Mouse (Mus musculus) T-cell, adult 2 months (primary cell): Measurements from ENCODE around the gene Ppp1r8.
"Not testable (repeated sequence)": the region's sequence is repeated elsewhere in the genome, so short reads cannot be mapped to it uniquely, and the experiment has no call there.

Experiments
- DNase-seq: peaks from one replicate; pipeline ENCODE4 v3.0.0; 2022; ENCODE audit warnings: low spot score

The Ppp1r8 gene

DNA sequence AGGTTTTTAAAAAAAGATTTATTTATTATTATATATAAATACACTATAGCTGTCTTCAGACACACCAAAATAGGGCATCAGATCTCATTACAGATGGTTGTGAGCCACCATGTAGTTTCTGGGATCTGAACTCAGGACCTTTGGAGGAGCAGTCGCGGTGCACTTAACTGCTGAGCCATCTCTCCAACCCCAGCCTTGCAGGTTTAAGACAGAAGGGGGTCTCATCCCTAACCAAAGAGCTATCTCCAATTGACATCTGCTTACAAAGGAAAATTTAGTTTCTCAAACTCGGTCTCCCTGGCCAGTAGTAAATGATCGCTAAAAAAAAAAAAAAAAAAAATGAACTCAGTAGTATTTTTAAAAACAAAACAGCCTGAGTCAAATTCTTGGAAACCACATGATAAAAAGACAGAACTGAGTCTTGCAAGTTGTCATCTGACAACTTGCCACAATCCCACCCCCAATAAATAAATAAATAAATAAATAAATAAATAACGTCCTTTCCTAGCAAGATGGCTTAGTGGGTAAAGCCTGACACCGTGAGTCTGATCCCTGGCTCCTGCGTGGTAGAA is 36.3 kb downstream of the Ppp1r8 start:
- no peak for DNase-seq

- DNase-seq, result no peak
These were observed 37.3 kb downstream of the Ppp1r8 start for GRCm38 (mm10) chr4:132805599-132806197.

GRCm38 (mm10) chr4:132805146-132805545 is 37.8 kb downstream of the Ppp1r8 start:
- no peak for DNase-seq

- DNase-seq, result no peak
These were observed 38.6 kb downstream of the Ppp1r8 start for GRCm38 (mm10) chr4:132804331-132804730.

- DNase-seq, result no peak
These were observed 39.1 kb downstream of the Ppp1r8 start for GRCm38 (mm10) chr4:132803876-132804275.

DNA sequence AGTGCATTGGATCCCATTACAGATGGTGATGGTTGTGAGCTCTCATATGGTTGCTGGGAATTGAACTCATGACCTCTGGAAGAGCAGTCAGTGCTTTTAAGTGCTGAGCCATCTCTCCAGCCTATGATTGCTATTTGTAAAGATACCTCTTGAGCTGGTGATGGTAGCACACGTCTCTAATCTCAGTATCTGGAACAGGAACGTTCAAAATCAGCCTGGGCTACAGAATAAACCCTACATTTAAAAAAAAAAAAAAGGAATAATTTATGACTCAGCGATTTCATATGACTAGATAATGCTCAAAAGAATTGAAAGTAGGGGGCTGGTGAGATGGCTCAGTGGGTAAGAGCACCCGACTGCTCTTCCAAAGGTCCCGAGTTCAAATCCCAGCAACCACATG is 39.8 kb downstream of the Ppp1r8 start:
- DNase-seq, result no peak

GRCm38 (mm10) chr4:132802171-132802637 is 40.8 kb downstream of the Ppp1r8 start:
- DNase-seq, result peak; percentile 26

GRCm38 (mm10) chr4:132801176-132802077 is 41.5 kb downstream of the Ppp1r8 start:
- no peak for DNase-seq

- no peak for DNase-seq
These were observed 43.1 kb downstream of the Ppp1r8 start for GRCm38 (mm10) chr4:132799845-132800244.

DNA sequence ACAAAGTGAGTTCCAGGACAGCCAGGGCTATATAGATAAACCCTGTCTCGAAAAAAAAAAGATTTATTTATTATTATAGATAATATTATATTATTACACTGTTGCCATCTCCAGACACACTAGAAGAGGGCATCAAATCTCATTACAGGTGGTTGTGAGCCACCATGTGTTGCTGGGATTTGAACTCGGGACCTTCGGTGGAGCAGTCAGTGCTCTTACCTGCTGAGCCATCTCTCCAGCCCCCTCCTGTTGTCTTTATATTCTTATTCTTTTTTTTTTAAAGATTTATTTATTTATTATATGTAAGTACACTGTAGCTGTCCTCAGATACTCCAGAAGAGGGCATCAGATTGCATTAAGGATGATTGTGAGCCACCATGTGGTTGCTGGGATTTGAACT is 44.3 kb downstream of the Ppp1r8 start:
- DNase-seq, result not testable (repeated sequence)

GRCm38 (mm10) chr4:132798028-132798427 is 44.9 kb downstream of the Ppp1r8 start:
- no peak for DNase-seq

GRCm38 (mm10) chr4:132797461-132797860 is 45.5 kb downstream of the Ppp1r8 start:
- DNase-seq, result no peak

GRCm38 (mm10) chr4:132796196-132796886 is 46.6 kb downstream of the Ppp1r8 start, which contains the start of gene Themis2:
Themis2 (minus strand) TSS chr4:132796387.
- DNase-seq, result peak; percentile 55

GRCm38 (mm10) chr4:132795171-132795570 is 47.8 kb downstream of the Ppp1r8 start:
- DNase-seq, result no peak

DNA sequence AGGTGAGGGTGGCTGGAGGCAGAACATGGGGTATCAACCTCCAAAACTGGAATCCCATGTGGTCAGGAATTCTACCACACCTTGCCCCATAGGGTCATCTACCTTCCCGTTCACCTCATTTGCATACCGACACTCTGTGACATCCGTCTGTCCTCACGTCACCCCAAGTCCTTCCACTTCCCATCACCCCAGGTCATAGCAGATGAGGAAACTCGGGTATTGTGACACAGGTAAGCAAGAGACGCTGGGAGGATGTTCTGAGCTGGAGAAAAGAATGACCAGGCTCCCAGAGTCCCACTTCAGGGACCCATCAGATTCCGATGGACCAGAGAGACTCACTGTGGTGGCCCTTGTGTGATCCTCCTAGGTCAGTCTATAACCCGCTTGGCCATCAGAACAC is 48.2 kb downstream of the Ppp1r8 start:
- no peak for DNase-seq

DNA sequence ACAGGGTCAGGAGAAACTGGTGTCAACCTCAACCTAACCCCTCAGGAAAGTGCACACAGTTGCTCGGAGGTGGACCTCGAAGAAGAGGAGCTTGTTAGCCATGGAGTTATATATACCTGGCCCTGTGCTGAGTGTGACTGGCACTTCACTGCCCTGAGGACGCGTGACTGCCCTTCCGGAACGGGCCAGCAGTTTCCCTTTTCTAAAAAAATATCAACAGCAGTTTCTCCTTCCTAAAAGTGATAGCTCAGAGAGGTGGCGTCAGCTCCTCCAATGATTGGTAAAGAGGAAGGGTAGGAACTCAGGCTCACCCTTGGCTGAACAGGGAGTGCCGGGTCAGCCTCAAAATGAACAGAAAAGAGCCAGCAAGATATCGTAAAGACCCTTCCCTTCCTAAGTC is 48.9 kb downstream of the Ppp1r8 start:
- DNase-seq, result no peak

GRCm38 (mm10) chr4:132793322-132794004 is 49.5 kb downstream of the Ppp1r8 start:
- not testable (repeated sequence) for DNase-seq

- no peak for DNase-seq
These were observed 53.2 kb downstream of the Ppp1r8 start for GRCm38 (mm10) chr4:132789731-132790130.

DNA sequence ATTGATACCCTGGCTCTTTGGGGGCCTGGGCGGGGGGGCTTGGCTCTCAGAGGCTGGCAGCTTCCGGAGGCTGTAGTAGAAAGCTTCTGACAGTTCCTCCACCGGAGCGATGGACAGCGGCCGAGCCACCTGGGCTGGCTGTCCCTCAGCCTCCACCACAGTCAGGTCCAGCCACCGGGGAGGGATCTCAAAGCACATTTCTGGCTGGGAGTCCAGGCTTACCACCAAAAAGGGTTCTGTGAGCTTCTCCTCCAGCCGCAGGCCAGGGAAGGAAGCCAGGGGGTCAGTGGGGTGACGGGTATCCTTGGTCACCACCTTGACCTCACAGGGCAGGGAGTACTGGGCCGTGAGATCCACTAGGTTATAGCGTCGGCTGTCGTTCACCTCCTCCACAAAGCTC is 57.7 kb downstream of the Ppp1r8 start:
- no peak for DNase-seq

- peak; percentile 52 for DNase-seq
These were observed 59.2 kb downstream of the Ppp1r8 start for GRCm38 (mm10) chr4:132783732-132784131.

DNA sequence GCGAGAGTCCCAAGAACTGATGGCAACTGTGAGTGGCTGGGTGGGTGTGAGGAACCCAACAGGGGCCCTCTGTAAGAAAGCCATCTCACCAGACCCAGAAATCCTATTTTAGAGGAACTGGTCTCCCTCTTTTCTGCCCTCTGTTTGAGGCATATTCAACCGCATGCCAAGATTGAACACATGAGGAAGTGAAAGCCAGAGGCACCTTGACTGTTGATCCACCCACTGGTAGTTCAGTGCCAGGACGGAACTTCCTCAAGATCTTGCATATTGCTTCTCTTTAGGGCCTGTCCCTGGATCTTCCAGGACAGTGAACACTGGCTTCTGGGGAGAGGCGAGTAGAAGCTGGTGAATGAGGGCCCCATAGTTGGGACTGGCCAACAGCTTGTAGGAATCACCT is 62.7 kb downstream of the Ppp1r8 start:
- DNase-seq, result no peak
